Mouse (Mus musculus): ENCODE measurements around the gene Ppp2r2d. TPM values are rescaled to one million over a fixed set of nuclear protein-coding genes. Genes with fewer than 3 reads are reported as not detected.

Gene Ppp2r2d
- polyA plus RNA-seq (2012; rRNA removed): 77.9 and 81.1 TPM in 2 replicates

GRCm38 (mm10) chr7:138845544-138846391, at the start of gene Ppp2r2d, which contains the start of gene Mapk1ip1:
Gene Ppp2r2d, plus strand, starts transcription at chr7:138846079.
Gene Mapk1ip1, minus strand, starts transcription at chr7:138846273.

GRCm38 (mm10) chr7:138909277-138910192, 63.7 kb downstream of the Ppp2r2d start, which contains the start of gene Bnip3:
Gene Bnip3, minus strand, starts transcription at chr7:138909519.

Other genes starting within 250 kb of the Ppp2r2d start
- gene Mapk1ip1, start 194 bp downstream of the Ppp2r2d start, polyA plus RNA-seq (2012; rRNA removed): 56.5 and 60.0 TPM in 2 replicates
- 35.4 and 36.1 TPM in 2 replicates for gene Bnip3, start 63.4 kb downstream of the Ppp2r2d start, polyA plus RNA-seq (2012; rRNA removed)
- 6.9 and 7.6 TPM in 2 replicates for gene Jakmip3, start 94.7 kb downstream of the Ppp2r2d start, polyA plus RNA-seq (2012; rRNA removed)
- gene Dpysl4, start 239.9 kb downstream of the Ppp2r2d start, polyA plus RNA-seq (2012; rRNA removed): 166 and 167 TPM in 2 replicates